Mouse (Mus musculus) cerebellum, adult 2 months (tissue): ENCODE measurements around the gene Mc1r.

Experiments
- CTCF ChIP-seq: fragments of 200-500 bp; IDR thresholded peaks from 2 replicates; pipeline ENCODE4 v1.5.1; 2011; ENCODE audit warnings: low read depth, mild to moderate bottlenecking, control low read depth, low read length, moderate library complexity, borderline replicate concordance; ENCODE audit not compliant: insufficient read depth
- POLR2A ChIP-seq: fragments of 200-500 bp; IDR thresholded peaks from 2 replicates; pipeline ENCODE4 v1.6.1; 2011; ENCODE audit warnings: low read length, control low read depth, borderline replicate concordance; ENCODE audit not compliant: insufficient read depth

- TF ChIP-seq CTCF (no peak), POLR2A (no peak)
Observed at GRCm38 (mm10) chr8:123414255-123414654, 7.3 kb downstream of the Mc1r start.
